Mouse (Mus musculus): ENCODE data around the gene Mrpl45. TPM values are rescaled to one million over a fixed set of nuclear protein-coding genes. Genes with fewer than 3 reads are reported as not detected.
"Not testable (repeated sequence)": the region's sequence is repeated elsewhere in the genome, so short reads cannot be mapped to it uniquely, and the experiment has no call there.

The Mrpl45 gene
- total RNA-seq, 2 experiments from 2014 or later = 28.5 to 33.8 TPM

GRCm38 (mm10) chr11:97292731-97293130 is 22.8 kb upstream of the Mrpl45 start:
- no peak for DNase-seq

GRCm38 (mm10) chr11:97296542-97296941 is 19.0 kb upstream of the Mrpl45 start:
- DNase-seq = no peak

GRCm38 (mm10) chr11:97299939-97300338 is 15.6 kb upstream of the Mrpl45 start:
- no peak for DNase-seq

- no peak for DNase-seq
Measured at GRCm38 (mm10) chr11:97301406-97301805, 14.1 kb upstream of the Mrpl45 start.

GRCm38 (mm10) chr11:97302231-97302781 is 13.2 kb upstream of the Mrpl45 start:
- DNase-seq = no peak

- DNase-seq = no peak
Measured at GRCm38 (mm10) chr11:97304631-97305030, 10.9 kb upstream of the Mrpl45 start.

GRCm38 (mm10) chr11:97307294-97308069 is 8.0 kb upstream of the Mrpl45 start:
- DNase-seq = no peak

GRCm38 (mm10) chr11:97308806-97309450 is 6.6 kb upstream of the Mrpl45 start:
- no peak for DNase-seq

GRCm38 (mm10) chr11:97309451-97309836 is 6.1 kb upstream of the Mrpl45 start:
- DNase-seq = peak; percentile 68

- peak; percentile 60 for DNase-seq
Measured at GRCm38 (mm10) chr11:97309911-97310571, 5.5 kb upstream of the Mrpl45 start.

- no peak for DNase-seq
Measured at GRCm38 (mm10) chr11:97310895-97311631, 4.5 kb upstream of the Mrpl45 start.

GRCm38 (mm10) chr11:97312871-97313270 is 2.6 kb upstream of the Mrpl45 start:
- not testable (repeated sequence) for DNase-seq

GRCm38 (mm10) chr11:97314110-97314509 is 1.4 kb upstream of the Mrpl45 start:
- DNase-seq = no peak

- DNase-seq = no peak
Measured at GRCm38 (mm10) chr11:97314751-97315503, 589 bp upstream of the Mrpl45 start.

- DNase-seq = no peak
Measured at GRCm38 (mm10) chr11:97321197-97321596, 5.7 kb downstream of the Mrpl45 start.

GRCm38 (mm10) chr11:97321894-97322600 is 6.5 kb downstream of the Mrpl45 start:
- not testable (repeated sequence) for DNase-seq

GRCm38 (mm10) chr11:97325224-97325623 is 9.7 kb downstream of the Mrpl45 start:
- no peak for DNase-seq

- peak; percentile 71 for DNase-seq
Measured at GRCm38 (mm10) chr11:97328148-97328547, 12.6 kb downstream of the Mrpl45 start.

GRCm38 (mm10) chr11:97330315-97330714 is 14.8 kb downstream of the Mrpl45 start:
- DNase-seq = no peak

Data from gastrocnemius, postnatal 10 days (tissue).